Mouse (Mus musculus) heart, embryonic 11.5 days (tissue): ENCODE results near the gene Thsd4. TPM values are rescaled to one million over a fixed set of nuclear protein-coding genes. Genes with fewer than 3 reads are reported as not detected.

Source experiments
- ATAC-seq: fragments of 200-750 bp; cut with Nextera tagmentation; replicated peaks from 2 replicates; pipeline ENCODE4 v1.8.0; 2017; ENCODE audit warnings: moderate library complexity; ENCODE audit not compliant: insufficient number of reproducible peaks, low FRiP score, low TSS enrichment
- H3K27ac ChIP-seq: fragments of 300-500 bp; sonication (generic); 2 replicates; pipeline ENCODE4 v1.5.1; 2014; ENCODE audit warnings: mild to moderate bottlenecking, low read depth, low read length
- H3K27me3 ChIP-seq: fragments of 300-500 bp; sonication (generic); 2 replicates; pipeline ENCODE4 v1.6.1; 2014; ENCODE audit warnings: mild to moderate bottlenecking, low read length, mixed read lengths; ENCODE audit not compliant: control insufficient read depth, insufficient read depth
- H3K36me3 ChIP-seq: fragments of 300-500 bp; sonication (generic); 2 replicates; pipeline ENCODE4 v1.6.1; 2014; ENCODE audit warnings: mild to moderate bottlenecking, low read length, moderate library complexity, mixed read lengths; ENCODE audit not compliant: control insufficient read depth, insufficient read depth
- H3K4me1 ChIP-seq: fragments of 300-500 bp; sonication (generic); 2 replicates; pipeline ENCODE4 v1.6.1; 2014; ENCODE audit warnings: low read length; ENCODE audit not compliant: control insufficient read depth, insufficient read depth
- H3K4me2 ChIP-seq: fragments of 300-500 bp; sonication (generic); 2 replicates; pipeline ENCODE4 v1.6.1; 2014; ENCODE audit warnings: mild to moderate bottlenecking, moderate library complexity
- H3K4me3 ChIP-seq: fragments of 300-500 bp; sonication (generic); 2 replicates; pipeline ENCODE4 v1.5.1; 2014; ENCODE audit warnings: low read depth, low read length
- H3K9ac ChIP-seq: fragments of 300-500 bp; sonication (generic); 2 replicates; pipeline ENCODE4 v1.6.1; 2014; ENCODE audit warnings: mild to moderate bottlenecking, low read depth, low read length, moderate library complexity
- H3K9me3 ChIP-seq: fragments of 300-500 bp; sonication (generic); replicated peaks from 2 replicates; pipeline ENCODE4 v1.6.1; 2016; ENCODE audit warnings: low read length; ENCODE audit not compliant: control insufficient read depth
- WGBS: fragments of 180-500 bp; shearing (Covaris S2); extraction: QIAGEN DNeasy Blood & Tissue Kit; methylation state at CpG from one replicate; pipeline ENCODE4 v1.1.7; 2014; ENCODE audit not compliant: insufficient replicate concordance; 5-methylcytosine and 5-hydroxymethylcytosine counted together
- polyA plus RNA-seq: library from polyadenylated mRNA; unstranded; fragments of >200 nt; fragmentation: Nextera tagmentation; extraction: Ambion mirVana; gene quantifications from 2 replicates; pipeline ENCODE4 v1.2.1, GENCODE M21; 2014

The Thsd4 gene
- polyA plus RNA-seq, 1 experiment from 2014 or later: 14.6 TPM

GRCm38 (mm10) chr9:60527051-60527450 lies 5.2 kb upstream of the Thsd4 start:
- no peaks in the 10 kb centered on the region for H3K36me3 ChIP-seq
- WGBS: 40% methylated on average over 5 of the region's 5 CpGs
- peaks cover 34% of the 10 kb centered on the region for H3K4me1 ChIP-seq
- peak overlapping the region; percentile 79 for H3K27ac ChIP-seq
- H3K27me3 ChIP-seq: no peaks in the 10 kb centered on the region
- no peak overlapping the region for H3K4me2 ChIP-seq
- H3K9me3 ChIP-seq: no peaks in the 10 kb centered on the region
- ATAC-seq: no peak
- H3K4me3 ChIP-seq: no peak overlapping the region
- H3K9ac ChIP-seq: peak overlapping the region; percentile 23; the same call in 1 of the 2 replicates

GRCm38 (mm10) chr9:60526195-60526594 lies 4.3 kb upstream of the Thsd4 start:
- ATAC-seq: no peak
- Histone ChIP-seq H3K4me1 (peaks cover 36% of the 10 kb centered on the region), H3K36me3 (no peaks in the 10 kb centered on the region), H3K9ac (no peak overlapping the region), H3K4me2 (no peak overlapping the region), H3K27me3 (no peaks in the 10 kb centered on the region), H3K27ac (peak overlapping the region; percentile 70), H3K9me3 (no peaks in the 10 kb centered on the region), H3K4me3 (no peak overlapping the region)
- WGBS: 20% methylated on average over 5 of the region's 5 CpGs

- H3K27ac ChIP-seq: no peak overlapping the region
- H3K36me3 ChIP-seq: no peaks in the 10 kb centered on the region
- H3K27me3 ChIP-seq: no peaks in the 10 kb centered on the region
- H3K4me1 ChIP-seq: peaks cover 51% of the 10 kb centered on the region
- H3K9ac ChIP-seq: peak overlapping the region; percentile 72
- WGBS: 29% methylated on average over 5 of the region's 5 CpGs
- H3K4me2 ChIP-seq: peak overlapping the region; percentile 72
- H3K4me3 ChIP-seq: peak overlapping the region; percentile 62
- ATAC-seq: no peak
- H3K9me3 ChIP-seq: no peaks in the 10 kb centered on the region
Observed at GRCm38 (mm10) chr9:60521143-60521542, 703 bp downstream of the Thsd4 start.

GRCm38 (mm10) chr9:60519601-60520000 lies 2.2 kb downstream of the Thsd4 start:
- no peak overlapping the region for H3K27ac ChIP-seq
- WGBS: 47% methylated on average over 3 of the region's 3 CpGs
- H3K9me3 ChIP-seq: no peaks in the 10 kb centered on the region
- peak overlapping the region; percentile 72 for H3K4me2 ChIP-seq
- H3K36me3 ChIP-seq: no peaks in the 10 kb centered on the region
- ATAC-seq: no peak
- H3K9ac ChIP-seq: no peak overlapping the region
- H3K4me1 ChIP-seq: peaks cover 45% of the 10 kb centered on the region
- no peak overlapping the region for H3K4me3 ChIP-seq
- no peaks in the 10 kb centered on the region for H3K27me3 ChIP-seq

GRCm38 (mm10) chr9:60518216-60518615 lies 3.6 kb downstream of the Thsd4 start:
- WGBS: 26% methylated on average over 3 of the region's 3 CpGs
- H3K9ac ChIP-seq: no peak overlapping the region
- H3K4me3 ChIP-seq: no peak overlapping the region
- no peaks in the 10 kb centered on the region for H3K27me3 ChIP-seq
- no peaks in the 10 kb centered on the region for H3K36me3 ChIP-seq
- peak overlapping the region; percentile 40 for H3K4me2 ChIP-seq
- ATAC-seq: no peak
- H3K27ac ChIP-seq: no peak overlapping the region
- no peaks in the 10 kb centered on the region for H3K9me3 ChIP-seq
- H3K4me1 ChIP-seq: peaks cover 54% of the 10 kb centered on the region

GRCm38 (mm10) chr9:60517148-60517547 lies 4.7 kb downstream of the Thsd4 start:
- no peak for ATAC-seq
- no peaks in the 10 kb centered on the region for H3K27me3 ChIP-seq

GRCm38 (mm10) chr9:60516379-60516778 lies 5.5 kb downstream of the Thsd4 start:
- H3K9ac ChIP-seq: no peak overlapping the region
- no peak overlapping the region for H3K4me3 ChIP-seq
- H3K36me3 ChIP-seq: no peaks in the 10 kb centered on the region
- H3K27ac ChIP-seq: no peak overlapping the region
- no peak for ATAC-seq
- peaks cover 58% of the 10 kb centered on the region for H3K4me1 ChIP-seq
- no peaks in the 10 kb centered on the region for H3K9me3 ChIP-seq
- WGBS: 45% methylated on average over 4 of the region's 4 CpGs
- H3K27me3 ChIP-seq: no peaks in the 10 kb centered on the region
- H3K4me2 ChIP-seq: no peak overlapping the region

More at GRCm38 (mm10) chr9:60517148-60517547, 4.7 kb downstream of the Thsd4 start:
- Histone ChIP-seq H3K36me3 (no peaks in the 10 kb centered on the region), H3K9me3 (no peaks in the 10 kb centered on the region), H3K27ac (peak overlapping the region; percentile 17; the same call in 1 of the 2 replicates), H3K4me2 (peak overlapping the region; percentile 4; the same call in 1 of the 2 replicates), H3K4me1 (peaks cover 60% of the 10 kb centered on the region), H3K4me3 (no peak overlapping the region), H3K9ac (no peak overlapping the region)
- WGBS: 11% methylated on average over 4 of the region's 4 CpGs

GRCm38 (mm10) chr9:60513329-60513788 lies 8.5 kb downstream of the Thsd4 start:
- Histone ChIP-seq H3K9me3 (no peaks in the 10 kb centered on the region), H3K4me1 (peaks cover 49% of the 10 kb centered on the region), H3K27ac (peak overlapping the region; percentile 77), H3K27me3 (no peaks in the 10 kb centered on the region), H3K36me3 (no peaks in the 10 kb centered on the region), H3K9ac (no peak overlapping the region), H3K4me3 (no peak overlapping the region), H3K4me2 (peak overlapping the region; percentile 42)
- no peak; the same call in 1 of the 2 replicates for ATAC-seq
- WGBS: 25% methylated on average over 11 of the region's 11 CpGs

GRCm38 (mm10) chr9:60510876-60511275 lies 11.0 kb downstream of the Thsd4 start:
- Histone ChIP-seq H3K27me3 (no peaks in the 10 kb centered on the region), H3K4me1 (peaks cover 34% of the 10 kb centered on the region), H3K9me3 (no peaks in the 10 kb centered on the region), H3K36me3 (no peaks in the 10 kb centered on the region), H3K4me3 (no peak overlapping the region), H3K27ac (peak overlapping the region; percentile 22; the same call in 1 of the 2 replicates), H3K4me2 (no peak overlapping the region), H3K9ac (peak overlapping the region; percentile 47; the same call in 1 of the 2 replicates)
- ATAC-seq: no peak
- 40% methylated on average over 6 of the region's 6 CpGs for WGBS
